8 mouse cellular contexts compared by ENCODE assay signal in genomic region chr12:16895221-16895928, GRCm38 (mm10). TPM values are rescaled to one million over a fixed set of nuclear protein-coding genes. Genes with fewer than 3 reads are reported as not detected.
DNase-seq lines count a peak whose midpoint lies in the region; ATAC-seq lines count a peak whose summit lies in the region.

No protein-coding gene starts in this region.

- intact Hi-C loops in heart, postnatal 25 days (cut with DNase I): loop anchor here (2.0 to 5.0 kb wide), 3 partner anchors 25 to 67 kb away; no protein-coding TSS in a partner anchor

- peak overlapping the region; percentile 59 for H3K4me2 ChIP-seq in forebrain, embryonic 11.5 days (ENCODE audit: low read depth, low read length, severe bottlenecking)
- H3K4me2 ChIP-seq in liver, embryonic 13.5 days: peak overlapping the region; percentile 92
- H3K4me2 ChIP-seq in neural tube, embryonic 12.5 days (replicated peaks): peak overlapping the region; percentile 77

- H3K9me3 ChIP-seq in forebrain, embryonic 11.5 days (ENCODE audit: control insufficient read depth, low read length): no peaks in the 10 kb centered on the region
- no peaks in the 10 kb centered on the region for H3K9me3 ChIP-seq in liver, embryonic 13.5 days (replicated peaks)
- no peaks in the 10 kb centered on the region for H3K9me3 ChIP-seq in neural tube, embryonic 12.5 days

- peak overlapping the region; percentile 88 for H3K9ac ChIP-seq in forebrain, embryonic 11.5 days (ENCODE audit: low read length)
- peak overlapping the region; percentile 97 for H3K9ac ChIP-seq in liver, embryonic 13.5 days
- H3K9ac ChIP-seq in neural tube, embryonic 12.5 days: peak overlapping the region; percentile 93

- under 1% methylated on average over 39 of the region's 41 CpGs for WGBS in forebrain, embryonic 11.5 days
- 1% methylated on average over 40 of the region's 41 CpGs for WGBS in liver, embryonic 13.5 days (ENCODE audit: insufficient replicate concordance)
- WGBS in neural tube, embryonic 12.5 days: under 1% methylated on average over 41 of the region's 41 CpGs

- peak overlapping the region; percentile 92 for H3K4me3 ChIP-seq in forebrain, embryonic 11.5 days (ENCODE audit: low read depth, low read length)
- H3K4me3 ChIP-seq in liver, embryonic 13.5 days (replicated peaks): peak overlapping the region; percentile 98
- H3K4me3 ChIP-seq in neural tube, embryonic 12.5 days: peak overlapping the region; percentile 93

- DNase-seq in urinary bladder, adult 2 months (ENCODE audit: low spot score): peak; percentile 62
- DNase-seq in urinary bladder, postnatal 10 days (ENCODE audit: low spot score): no peak
- peak; percentile 47 for DNase-seq in c-Kit-positive CD71-positive TER-119-positive erythroid progenitor cells, embryonic 14.5 days (ENCODE audit: low spot score)
- no peak for DNase-seq in forebrain, embryonic 11.5 days (ENCODE audit: low spot score)
- peak; percentile 48 for DNase-seq in heart, postnatal 25 days (ENCODE audit: low spot score)
- DNase-seq in liver, embryonic 13.5 days: peak; percentile 40
- DNase-seq in urinary bladder, postnatal 14 days (ENCODE audit: low spot score): peak; percentile 37

- no peaks in the 10 kb centered on the region for H3K27me3 ChIP-seq in forebrain, embryonic 11.5 days (ENCODE audit: control insufficient read depth, insufficient read depth, low read length)
- no peaks in the 10 kb centered on the region for H3K27me3 ChIP-seq in liver, embryonic 13.5 days
- no peaks in the 10 kb centered on the region for H3K27me3 ChIP-seq in neural tube, embryonic 12.5 days (replicated peaks)

- ATAC-seq in forebrain, embryonic 11.5 days (replicated peaks; ENCODE audit: low FRiP score): peak; percentile 64
- peak; percentile 54 for ATAC-seq in liver, embryonic 13.5 days (ENCODE audit: low read depth)
- ATAC-seq in neural tube, embryonic 12.5 days (ENCODE audit: low FRiP score, low read depth): peak; percentile 71

- H3K4me1 ChIP-seq in forebrain, embryonic 11.5 days (replicated peaks; ENCODE audit: control insufficient read depth, insufficient read depth, low read length): peaks cover 6% of the 10 kb centered on the region
- H3K4me1 ChIP-seq in liver, embryonic 13.5 days (replicated peaks): peaks cover 57% of the 10 kb centered on the region
- H3K4me1 ChIP-seq in neural tube, embryonic 12.5 days: peaks cover 28% of the 10 kb centered on the region

- no peaks in the 10 kb centered on the region for H3K36me3 ChIP-seq in forebrain, embryonic 11.5 days (ENCODE audit: control insufficient read depth, insufficient read depth, low read length)
- H3K36me3 ChIP-seq in liver, embryonic 13.5 days: no peaks in the 10 kb centered on the region
- H3K36me3 ChIP-seq in neural tube, embryonic 12.5 days: no peaks in the 10 kb centered on the region

- H3K27ac ChIP-seq in forebrain, embryonic 11.5 days (ENCODE audit: low read depth, low read length): peak overlapping the region; percentile 84
- peak overlapping the region; percentile 92 for H3K27ac ChIP-seq in liver, embryonic 13.5 days
- H3K27ac ChIP-seq in neural tube, embryonic 12.5 days: peak overlapping the region; percentile 89

RNA-seq across cellular contexts. Expression of gene Rock2, which starts 0.7 kb away (rescaled TPM):
- polyA plus RNA-seq in urinary bladder, adult 2 months (2012; rRNA removed): 42.1 and 52.0 TPM in 2 replicates
- polyA plus RNA-seq in forebrain, embryonic 11.5 days (2014; fragmentation: Nextera tagmentation; extraction: Ambion mirVana): 15.8 and 17.9 TPM in 2 replicates
- total RNA-seq in heart, postnatal 25 days (2021): 10 to 100 TPM; 72.8 to 84.7 TPM
- 7.0 and 7.7 TPM in 2 replicates for polyA plus RNA-seq in liver, embryonic 13.5 days (2015; fragmentation: Nextera tagmentation; extraction: Ambion mirVana)
- 20.2 and 21.4 TPM in 2 replicates for polyA plus RNA-seq in neural tube, embryonic 12.5 days (2016; fragmentation: Nextera tagmentation; extraction: Ambion mirVana)

Comparison
In these comparisons a context has a peak if more than half of its experiments do, and no peak if none do; other contexts are left out.
1. DNase-seq: peak in urinary bladder, adult 2 months (single experiment), c-Kit-positive CD71-positive TER-119-positive erythroid progenitor cells, embryonic 14.5 days (single experiment), heart, postnatal 25 days (single experiment), liver, embryonic 13.5 days (single experiment) and urinary bladder, postnatal 14 days (single experiment); none in urinary bladder, postnatal 10 days (single experiment) and forebrain, embryonic 11.5 days (single experiment).
2. Peak in every context shown above with its lines, with median percentiles within 50 percentile points of each other: ATAC-seq, H3K27ac ChIP-seq, H3K4me2 ChIP-seq, H3K4me3 ChIP-seq and H3K9ac ChIP-seq.